Mouse (Mus musculus): ENCODE results near the gene Spc25.

- TF ChIP-seq CTCF (IDR thresholded peaks at IDR 0.05; ENCODE audit: low read depth, low read length) (no peak), POLR2A (IDR thresholded peaks at IDR 0.05; ENCODE audit: borderline replicate concordance, low read depth, low read length) (no peak)
Observed at GRCm38 (mm10) chr2:69226876-69227275, 20.9 kb upstream of the Spc25 start.
